Mouse (Mus musculus) myocyte (in vitro differentiated cells): ENCODE results near the gene Src. TPM values are rescaled to one million over a fixed set of nuclear protein-coding genes. Genes with fewer than 3 reads are reported as not detected.

ENCODE experiments used
- H3K27me3 ChIP-seq: one replicate; pipeline ENCODE4 v1.6.1; 2011; ENCODE audit not compliant: control insufficient read depth, insufficient read depth, insufficient read length
- H3K36me3 ChIP-seq: one replicate; pipeline ENCODE4 v1.6.1; 2011; ENCODE audit not compliant: control insufficient read depth, insufficient read depth
- H3K4me2 ChIP-seq: one replicate; pipeline ENCODE4 v1.6.1; 2011; ENCODE audit warnings: low read depth, control low read depth
- H3K4me3 ChIP-seq: one replicate; pipeline ENCODE4 v1.5.1; 2011; ENCODE audit warnings: mild to moderate bottlenecking, control low read depth, moderate library complexity
- H3K79me2 ChIP-seq: one replicate; pipeline ENCODE4 v1.6.1; 2011; ENCODE audit not compliant: control insufficient read depth, insufficient read depth
- H3ac ChIP-seq: one replicate; pipeline ENCODE4 v1.6.1; 2011; ENCODE audit not compliant: control insufficient read depth, insufficient read length
- CEBPB ChIP-seq: IDR thresholded peaks from 2 replicates; pipeline ENCODE4 v1.6.1; 2011; ENCODE audit warnings: mild to moderate bottlenecking, moderate library complexity; ENCODE audit not compliant: poor library complexity, insufficient read depth, severe bottlenecking
- E2F4 ChIP-seq: IDR thresholded peaks from one replicate; pipeline ENCODE4 v1.6.1; 2011; ENCODE audit warnings: mild to moderate bottlenecking, control low read depth, moderate library complexity; ENCODE audit not compliant: insufficient read depth
- MAX ChIP-seq: IDR thresholded peaks from one replicate; pipeline ENCODE4 v1.6.1; 2011; ENCODE audit warnings: low read depth, mild to moderate bottlenecking, control low read depth
- MYOD1 ChIP-seq, 3 experiments: IDR thresholded peaks; one replicate each; pipeline ENCODE4 v1.6.1; 2011; ENCODE audit warnings: control low read depth in 2 of 3, low read depth in 2 of 3, mild to moderate bottlenecking in 2 of 3, moderate library complexity in 1 of 3; ENCODE audit not compliant: insufficient read length in 2 of 3, control insufficient read depth in 1 of 3
- MYOG ChIP-seq, 3 experiments: IDR thresholded peaks; one replicate each; pipeline ENCODE4 v1.6.1; 2011; ENCODE audit warnings: control low read depth in 2 of 3, low read depth in 2 of 3, mild to moderate bottlenecking in 2 of 3; ENCODE audit not compliant: insufficient read length in 2 of 3, control insufficient read depth in 1 of 3, insufficient read depth in 1 of 3
- POLR2A ChIP-seq: IDR thresholded peaks from one replicate; pipeline ENCODE4 v1.6.1; 2011; ENCODE audit warnings: low read depth, mild to moderate bottlenecking, control low read depth, moderate library complexity; ENCODE audit not compliant: insufficient read length
- POLR2AphosphoS2 ChIP-seq: IDR thresholded peaks from one replicate; pipeline ENCODE4 v1.6.1; 2011; ENCODE audit warnings: low read depth, control low read depth; ENCODE audit not compliant: insufficient read length
- REST ChIP-seq: IDR thresholded peaks from one replicate; pipeline ENCODE4 v1.6.1; 2011; ENCODE audit warnings: mild to moderate bottlenecking, control low read depth, moderate library complexity; ENCODE audit not compliant: insufficient read depth, insufficient read length
- SRF ChIP-seq: IDR thresholded peaks from one replicate; pipeline ENCODE4 v1.6.1; 2011; ENCODE audit warnings: low read depth; ENCODE audit not compliant: control insufficient read depth, insufficient read length
- TCF12 ChIP-seq: IDR thresholded peaks from one replicate; pipeline ENCODE4 v1.6.1; 2011; ENCODE audit warnings: mild to moderate bottlenecking, control low read depth; ENCODE audit not compliant: poor library complexity, insufficient read depth, severe bottlenecking
- TCF3 ChIP-seq: IDR thresholded peaks from one replicate; pipeline ENCODE4 v1.6.1; 2011; ENCODE audit warnings: low read depth, control low read depth; ENCODE audit not compliant: insufficient read length
- USF1 ChIP-seq: IDR thresholded peaks from one replicate; pipeline ENCODE4 v1.6.1; 2011; ENCODE audit warnings: low read depth, mild to moderate bottlenecking, control low read depth, moderate library complexity
- polyA plus RNA-seq: library from polyadenylated mRNA; unstranded; fragments of >200 nt; fragmentation: generic; extraction: Trizol; gene quantifications from one replicate; pipeline ENCODE4 v1.2.1, GENCODE M21; 2012; ENCODE audit warnings: missing spikeins

Src gene
- polyA plus RNA-seq, 1 experiment: 20.3 TPM

- no peak overlapping the region for H3K4me3 ChIP-seq
Measured at GRCm38 (mm10) chr2:157463887-157464745, 45.9 kb downstream of the Src start.

GRCm38 (mm10) chr2:157464746-157465126, 46.5 kb downstream of the Src start:
- Histone ChIP-seq H3K4me3 (no peak overlapping the region), H3ac (no peak overlapping the region), H3K79me2 (no peaks in the 10 kb centered on the region), H3K27me3 (no peaks in the 10 kb centered on the region), H3K36me3 (no peaks in the 10 kb centered on the region), H3K4me2 (no peak overlapping the region)
- TF ChIP-seq POLR2A (no peak), MYOG (IDR thresholded peaks at IDR 0.05; ENCODE audit: control insufficient read depth in 1 of 3, insufficient read depth in 1 of 3, insufficient read length in 2 of 3, low read depth in 2 of 3) (no peak), TCF3 (no peak), POLR2AphosphoS2 (no peak), E2F4 (no peak), CEBPB (no peak), REST (no peak), TCF12 (no peak), MYOD1 (IDR thresholded peaks at IDR 0.05; ENCODE audit: control insufficient read depth in 1 of 3, insufficient read length in 2 of 3, low read depth in 2 of 3) (no peak), USF1 (no peak)

More at GRCm38 (mm10) chr2:157463887-157464745, 45.9 kb downstream of the Src start:
- Histone ChIP-seq H3K36me3 (no peaks in the 10 kb centered on the region), H3K4me2 (no peak overlapping the region), H3ac (no peak overlapping the region), H3K27me3 (no peaks in the 10 kb centered on the region), H3K79me2 (no peaks in the 10 kb centered on the region)
- no peak for TF ChIP-seq TCF3
- no peak for TF ChIP-seq CEBPB
- no peak for TF ChIP-seq POLR2A
- TF ChIP-seq MYOG (IDR thresholded peaks at IDR 0.05; ENCODE audit: control insufficient read depth in 1 of 3, insufficient read depth in 1 of 3, insufficient read length in 2 of 3, low read depth in 2 of 3): no peak
- TF ChIP-seq TCF12: no peak
- TF ChIP-seq POLR2AphosphoS2: no peak
- TF ChIP-seq MAX: no peak
- no peak for TF ChIP-seq USF1
- TF ChIP-seq MYOD1 (IDR thresholded peaks at IDR 0.05; ENCODE audit: control insufficient read depth in 1 of 3, insufficient read length in 2 of 3, low read depth in 2 of 3): no peak
- no peak for TF ChIP-seq REST
- no peak for TF ChIP-seq SRF
- no peak for TF ChIP-seq E2F4

GRCm38 (mm10) chr2:157466836-157467235, 48.6 kb downstream of the Src start:
- TF ChIP-seq REST (no peak), TCF3 (no peak), TCF12 (no peak), CEBPB (no peak), SRF (no peak), MYOG (IDR thresholded peaks at IDR 0.05; ENCODE audit: control insufficient read depth in 1 of 3, insufficient read depth in 1 of 3, insufficient read length in 2 of 3, low read depth in 2 of 3) (no peak), POLR2AphosphoS2 (no peak), POLR2A (no peak), USF1 (no peak), MAX (no peak), MYOD1 (IDR thresholded peaks at IDR 0.05; ENCODE audit: control insufficient read depth in 1 of 3, insufficient read length in 2 of 3, low read depth in 2 of 3) (no peak), E2F4 (no peak)
- Histone ChIP-seq H3K4me3 (no peak overlapping the region), H3ac (no peak overlapping the region), H3K79me2 (no peaks in the 10 kb centered on the region), H3K36me3 (no peaks in the 10 kb centered on the region), H3K27me3 (no peaks in the 10 kb centered on the region), H3K4me2 (no peak overlapping the region)

GRCm38 (mm10) chr2:157468130-157468796, 50.0 kb downstream of the Src start:
- H3K79me2 ChIP-seq: no peaks in the 10 kb centered on the region
- no peak overlapping the region for H3K4me3 ChIP-seq
- H3K36me3 ChIP-seq: no peaks in the 10 kb centered on the region
- no peak overlapping the region for H3K4me2 ChIP-seq
- H3K27me3 ChIP-seq: no peaks in the 10 kb centered on the region
- TF ChIP-seq TCF12: no peak
- TF ChIP-seq USF1: no peak
- no peak for TF ChIP-seq E2F4
- no peak for TF ChIP-seq MYOD1 (IDR thresholded peaks at IDR 0.05; ENCODE audit: control insufficient read depth in 1 of 3, insufficient read length in 2 of 3, low read depth in 2 of 3)
- TF ChIP-seq REST: no peak
- no peak for TF ChIP-seq SRF
- H3ac ChIP-seq: no peak overlapping the region
